Comparison of ENCODE assay signal across 23 mouse cellular contexts in genomic region chr11:87322558-87322957, GRCm38 (mm10). TPM values are rescaled to one million over a fixed set of nuclear protein-coding genes. Genes with fewer than 3 reads are reported as not detected.
DNase-seq lines count a peak whose midpoint lies in the region; TF ChIP-seq lines count a peak whose summit lies in the region.
"Had no signal": no experiment of that assay in that cellular context is flagged by ENCODE, and none has a peak within 500 bp of the region (broad histone marks: within the 10 kb centered on the region; RNA-seq: fewer than 3 reads in every experiment).

No protein-coding gene starts in this region.

- peak overlapping the region; percentile 36; the same call in 1 of the 2 replicates for H3K27ac ChIP-seq in layer of hippocampus, adult 2 months
- no peak overlapping the region for H3K27ac ChIP-seq in limb, embryonic 10.5 days
- H3K27ac ChIP-seq: forebrain, embryonic 10.5 days; forebrain, embryonic 13.5 days; heart, embryonic 15.5 days; hindbrain, embryonic 10.5 days; hindbrain, embryonic 13.5 days had no signal

- no peaks in the 10 kb centered on the region for H3K9me3 ChIP-seq in limb, embryonic 10.5 days (replicated peaks)
- H3K9me3 ChIP-seq: forebrain, embryonic 10.5 days; forebrain, embryonic 13.5 days; heart, embryonic 12.5 days; heart, embryonic 15.5 days; hindbrain, embryonic 10.5 days; hindbrain, embryonic 13.5 days had no signal

- H3K27me3 ChIP-seq in limb, embryonic 10.5 days (ENCODE audit: low read depth, poor library complexity, severe bottlenecking), result no peaks in the 10 kb centered on the region
- H3K27me3 ChIP-seq: forebrain, embryonic 13.5 days; heart, embryonic 12.5 days; heart, embryonic 15.5 days; hindbrain, embryonic 13.5 days had no signal

- no peak for DNase-seq in layer of hippocampus, adult 2 months (ENCODE audit: low spot score in 2 of 2)
- DNase-seq in layer of hippocampus, adult 9-11 months, result no peak
- peak; percentile 17 for DNase-seq in right cerebral cortex, postnatal 14 days
- DNase-seq in right cerebral cortex, postnatal 36 days (ENCODE audit: low spot score in 2 of 2), result no peak
- peak; percentile 12 for DNase-seq in R1 (ENCODE audit: low read depth, low spot score)
- peak; percentile 19 for DNase-seq in brain, embryonic 14.5 days (ENCODE audit: low read depth)
- no peak for DNase-seq in limb, embryonic 10.5 days (ENCODE audit: low spot score)
- DNase-seq in Muller cell, postnatal 12 days (ENCODE audit: inconsistent ontology term), result no peak
- DNase-seq: adrenal gland, adult 2 months; adrenal gland, postnatal 14 days; cerebellum, adult 18-20 months; cerebellum, adult 9-10 months; cerebellum, postnatal 14 days; gastrocnemius, postnatal 10 days; gastrocnemius, postnatal 36 days; heart, postnatal 10 days; heart, postnatal 36 days had no signal

- TF ChIP-seq POLR2A in brain, embryonic 14.5 days (IDR thresholded peaks at IDR 0.05; ENCODE audit: borderline replicate concordance, extremely low read depth, insufficient read depth, insufficient read length, poor library complexity, severe bottlenecking), result no peak

- no peaks in the 10 kb centered on the region for H3K36me3 ChIP-seq in limb, embryonic 10.5 days
- H3K36me3 ChIP-seq: forebrain, embryonic 10.5 days; heart, embryonic 12.5 days; heart, embryonic 15.5 days; hindbrain, embryonic 10.5 days; hindbrain, embryonic 13.5 days had no signal

- no peaks in the 10 kb centered on the region for H3K4me1 ChIP-seq in limb, embryonic 10.5 days
- H3K4me1 ChIP-seq: heart, embryonic 12.5 days had no signal

- 63% methylated on average over 8 of the region's 8 CpGs for WGBS in limb, embryonic 10.5 days

- no peak overlapping the region for H3K4me3 ChIP-seq in layer of hippocampus, adult 2 months
- no peak overlapping the region for H3K4me3 ChIP-seq in limb, embryonic 10.5 days
- H3K4me3 ChIP-seq: forebrain, embryonic 10.5 days; forebrain, embryonic 13.5 days; heart, embryonic 12.5 days; heart, embryonic 15.5 days; hindbrain, embryonic 10.5 days; hindbrain, embryonic 13.5 days had no signal

- no peak for TF ChIP-seq CTCF in layer of hippocampus, adult 2 months (conservative IDR thresholded peaks at IDR 0.05)
- no peak for TF ChIP-seq CTCF in brain, embryonic 14.5 days (IDR thresholded peaks at IDR 0.05; ENCODE audit: borderline replicate concordance, extremely low read depth, insufficient read depth, insufficient read length)

RNA-seq across cellular contexts. Expression of gene Ppm1e, which starts 36.3 kb away (rescaled TPM):
- 100 to 1,000 TPM; 249 to 267 TPM for total RNA-seq in layer of hippocampus, adult 2 months (2021)
- 41.6 and 50.9 TPM in 2 replicates for polyA plus RNA-seq in brain, embryonic 14.5 days (2012; rRNA removed)
- polyA plus RNA-seq in limb, embryonic 10.5 days (2016; fragmentation: Nextera tagmentation; extraction: Ambion mirVana), result 2.2 and 2.4 TPM in 2 replicates

Comparison
In these comparisons a context has a peak if more than half of its experiments do, and no peak if none do; other contexts are left out.
1. DNase-seq: peak in right cerebral cortex, postnatal 14 days (single experiment), R1 (single experiment) and brain, embryonic 14.5 days (single experiment); none in layer of hippocampus, adult 2 months (0 of 2), layer of hippocampus, adult 9-11 months (single experiment), right cerebral cortex, postnatal 36 days (0 of 2), limb, embryonic 10.5 days (single experiment) and Muller cell, postnatal 12 days (single experiment).
2. RNA of gene Ppm1e, which starts 36.3 kb away (polyA plus RNA-seq): 41.6 to 50.9 TPM in brain, embryonic 14.5 days; 2.2 to 2.4 TPM in limb, embryonic 10.5 days; every median in the first group is over 10 times any median in the second.